Mouse (Mus musculus) liver, adult 2 months (tissue): ENCODE results near the gene Gm21974.

ENCODE experiments used
- CTCF ChIP-seq: fragments of 200-500 bp; IDR thresholded peaks from 2 replicates; pipeline ENCODE4 v1.5.1; 2011; ENCODE audit warnings: low read depth, low read length, control low read depth
- POLR2A ChIP-seq: fragments of 200-500 bp; IDR thresholded peaks from 2 replicates; pipeline ENCODE4 v1.6.1; 2011; ENCODE audit warnings: low read length, control low read depth; ENCODE audit not compliant: insufficient read depth; ENCODE audit errors: extremely low read depth

GRCm38 (mm10) chr7:127894480-127894879, 774 bp downstream of the Gm21974 start:
- TF ChIP-seq CTCF (peak; percentile 20; the same call in 1 of the 2 replicates), POLR2A (0 out of 2 replicates have a peak, but pooled peaks have one; percentile 26)
